Mouse (Mus musculus) stomach, embryonic 15.5 days (tissue): ENCODE results near the gene Cln6. TPM values are rescaled to one million over a fixed set of nuclear protein-coding genes. Genes with fewer than 3 reads are reported as not detected.
"Not testable (repeated sequence)": the region's sequence is repeated elsewhere in the genome, so short reads cannot be mapped to it uniquely, and the experiment has no call there.

Source experiments
- ATAC-seq: fragments of 200-750 bp; cut with Nextera tagmentation; 2 replicates; pipeline ENCODE4 v1.8.0; 2017; ENCODE audit warnings: low read depth, moderate number of reproducible peaks, moderate TSS enrichment; ENCODE audit not compliant: insufficient read depth, low FRiP score
- H3K27ac ChIP-seq: fragments of 300-500 bp; sonication (generic); 2 replicates; pipeline ENCODE4 v1.5.1; 2015; ENCODE audit warnings: mild to moderate bottlenecking, inconsistent platforms
- H3K27me3 ChIP-seq: fragments of 300-500 bp; sonication (generic); replicated peaks from 2 replicates; pipeline ENCODE4 v1.6.1; 2015; ENCODE audit warnings: inconsistent platforms
- H3K36me3 ChIP-seq: fragments of 300-500 bp; sonication (generic); 2 replicates; pipeline ENCODE4 v1.6.1; 2015; ENCODE audit warnings: inconsistent platforms
- H3K4me1 ChIP-seq: fragments of 300-500 bp; sonication (generic); 2 replicates; pipeline ENCODE4 v1.6.1; 2015; ENCODE audit warnings: inconsistent platforms
- H3K4me2 ChIP-seq: fragments of 300-500 bp; sonication (generic); 2 replicates; pipeline ENCODE4 v1.6.1; 2015; ENCODE audit warnings: mild to moderate bottlenecking, inconsistent platforms
- H3K4me3 ChIP-seq: fragments of 300-500 bp; sonication (generic); replicated peaks from 2 replicates; pipeline ENCODE4 v1.5.1; 2015; ENCODE audit warnings: inconsistent platforms
- H3K9ac ChIP-seq: fragments of 300-500 bp; sonication (generic); 2 replicates; pipeline ENCODE4 v1.6.1; 2015; ENCODE audit warnings: inconsistent platforms
- H3K9me3 ChIP-seq: fragments of 300-500 bp; sonication (generic); 2 replicates; pipeline ENCODE4 v1.6.1; 2016; ENCODE audit warnings: inconsistent platforms
- WGBS: fragments of 180-500 bp; shearing (Covaris S2); methylation state at CpG from one replicate; pipeline ENCODE4 v1.1.7; 2015; 5-methylcytosine and 5-hydroxymethylcytosine counted together
- polyA plus RNA-seq: library from polyadenylated mRNA; unstranded; fragments of >200 nt; fragmentation: Nextera tagmentation; extraction: Ambion mirVana; gene quantifications from 2 replicates; pipeline ENCODE4 v1.2.1, GENCODE M21; 2015

Cln6 gene
- polyA plus RNA-seq, 1 experiment from 2014 or later, result 22.3 TPM

DNA sequence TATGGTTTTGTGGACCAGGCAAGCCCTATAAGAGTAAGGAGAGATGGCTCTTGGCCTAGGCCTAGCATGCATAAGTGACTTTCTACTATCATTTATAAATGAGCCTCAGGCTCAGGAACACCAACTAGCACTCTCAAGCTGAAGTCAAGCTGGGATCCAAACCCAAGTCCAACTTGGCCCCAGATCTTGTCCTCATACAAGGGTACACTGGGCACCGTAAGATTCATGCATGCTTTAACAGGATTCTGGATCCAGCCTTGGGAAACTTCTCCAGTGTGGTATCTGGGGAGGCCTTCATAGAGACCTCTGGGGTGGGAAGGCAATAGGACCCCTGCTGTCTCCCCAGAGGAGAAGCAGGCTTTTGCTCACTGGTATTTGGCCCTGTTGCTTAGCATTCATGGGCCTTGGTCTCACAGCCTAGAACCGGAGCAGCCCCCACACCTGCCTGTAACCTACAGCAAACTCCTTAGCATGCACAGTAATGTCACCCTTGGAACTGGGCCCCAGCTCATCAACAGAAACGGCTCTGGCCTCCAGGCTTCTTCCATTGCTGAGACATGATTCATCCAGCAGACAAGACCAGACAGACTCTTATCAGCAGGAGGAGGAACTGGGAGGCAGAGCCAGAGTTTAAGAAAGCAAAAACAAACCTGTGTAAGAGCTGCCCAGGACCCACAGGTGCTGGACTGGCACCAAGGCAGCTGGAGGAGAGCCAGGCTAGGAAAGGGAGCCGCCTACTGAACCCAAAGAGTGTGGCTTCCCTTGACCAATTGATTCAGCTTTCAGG lies 20.6 kb upstream of the Cln6 start:
- 67% methylated on average over 4 of the region's 4 CpGs for WGBS
- peak; percentile 43; the same call in 1 of the 2 replicates for ATAC-seq

GRCm38 (mm10) chr9:62819494-62819893 lies 19.1 kb upstream of the Cln6 start:
- no peaks in the 10 kb centered on the region for H3K9me3 ChIP-seq
- no peak overlapping the region for H3K4me2 ChIP-seq
- no peaks in the 10 kb centered on the region for H3K27me3 ChIP-seq
- no peak overlapping the region for H3K9ac ChIP-seq
- no peak overlapping the region for H3K4me3 ChIP-seq
- no peak for ATAC-seq
- H3K36me3 ChIP-seq, result no peaks in the 10 kb centered on the region
- no peak overlapping the region for H3K27ac ChIP-seq
- WGBS, result 66% methylated on average over 3 of the region's 3 CpGs
- no peaks in the 10 kb centered on the region; the same call in 1 of the 2 replicates for H3K4me1 ChIP-seq

More for the DNA sequence above, 20.6 kb upstream of the Cln6 start:
- no peaks in the 10 kb centered on the region; the same call in 1 of the 2 replicates for H3K4me1 ChIP-seq
- H3K9ac ChIP-seq, result no peak overlapping the region
- H3K9me3 ChIP-seq, result no peaks in the 10 kb centered on the region
- H3K4me3 ChIP-seq, result no peak overlapping the region
- H3K36me3 ChIP-seq, result no peaks in the 10 kb centered on the region
- no peaks in the 10 kb centered on the region for H3K27me3 ChIP-seq
- no peak overlapping the region for H3K4me2 ChIP-seq
- peak overlapping the region; percentile 63 for H3K27ac ChIP-seq

DNA sequence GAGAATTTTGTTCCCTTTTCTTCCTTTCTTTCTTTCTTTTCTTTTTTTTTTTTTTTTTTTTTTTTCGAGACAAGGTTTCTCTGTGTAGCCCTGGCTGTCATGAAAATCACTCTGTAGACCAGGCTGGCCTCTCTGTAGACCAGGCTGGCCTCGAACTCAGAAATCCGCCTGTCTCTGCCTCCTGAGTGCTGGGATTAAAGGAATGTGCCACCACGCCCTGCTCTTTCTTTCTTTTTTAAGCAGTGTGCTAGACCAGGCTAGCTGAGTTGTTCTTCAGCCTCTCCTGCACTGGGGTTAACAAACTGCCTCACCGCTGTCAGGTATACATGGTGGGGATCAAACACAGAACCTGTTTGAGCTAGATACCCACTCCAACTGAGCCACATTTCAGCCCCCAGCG lies 18.7 kb upstream of the Cln6 start:
- WGBS, result 86% methylated on average over 6 of the region's 6 CpGs

DNA sequence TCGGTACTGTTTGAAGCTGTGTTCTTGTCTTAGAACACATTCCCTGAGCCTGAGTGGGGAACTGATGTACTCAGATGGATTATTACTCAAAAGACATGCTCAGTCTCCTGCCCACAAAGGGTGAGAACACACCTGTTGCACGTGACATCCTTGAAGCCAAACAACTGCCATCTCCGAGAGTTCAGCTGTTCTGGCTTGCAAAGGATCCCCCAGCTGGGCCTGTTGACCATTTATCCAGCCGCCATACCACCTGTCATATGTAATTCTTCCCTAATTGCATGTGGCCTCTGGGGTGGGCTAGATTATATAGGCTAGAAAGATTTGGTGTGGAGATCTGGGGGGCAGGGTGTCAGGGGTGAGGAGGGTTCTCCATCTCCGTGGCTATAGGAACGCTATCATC lies 17.8 kb upstream of the Cln6 start:
- Histone ChIP-seq H3K4me3 (no peak overlapping the region), H3K27ac (no peak overlapping the region), H3K9ac (no peak overlapping the region), H3K4me2 (no peak overlapping the region), H3K9me3 (no peaks in the 10 kb centered on the region), H3K4me1 (peaks cover 3% of the 10 kb centered on the region; the same call in 1 of the 2 replicates), H3K36me3 (no peaks in the 10 kb centered on the region), H3K27me3 (no peaks in the 10 kb centered on the region)
- 72% methylated on average over 6 of the region's 6 CpGs for WGBS
- no peak for ATAC-seq

More for the DNA sequence above, 18.7 kb upstream of the Cln6 start:
- not testable (repeated sequence) for H3K4me2 ChIP-seq, H3K9ac ChIP-seq, H3K36me3 ChIP-seq, H3K27ac ChIP-seq, H3K27me3 ChIP-seq, H3K9me3 ChIP-seq, H3K4me3 ChIP-seq, ATAC-seq, H3K4me1 ChIP-seq

GRCm38 (mm10) chr9:62821811-62822210 lies 16.8 kb upstream of the Cln6 start:
- no peaks in the 10 kb centered on the region for H3K36me3 ChIP-seq
- no peak for ATAC-seq
- 93% methylated on average over 7 of the region's 7 CpGs for WGBS
- no peaks in the 10 kb centered on the region for H3K27me3 ChIP-seq
- no peak overlapping the region for H3K4me3 ChIP-seq
- H3K9ac ChIP-seq, result no peak overlapping the region
- H3K27ac ChIP-seq, result no peak overlapping the region
- H3K4me1 ChIP-seq, result peaks cover 6% of the 10 kb centered on the region; the same call in 1 of the 2 replicates
- H3K9me3 ChIP-seq, result no peaks in the 10 kb centered on the region
- H3K4me2 ChIP-seq, result no peak overlapping the region

- no peak overlapping the region for H3K4me3 ChIP-seq
- H3K9ac ChIP-seq, result no peak overlapping the region
- no peaks in the 10 kb centered on the region for H3K9me3 ChIP-seq
- no peaks in the 10 kb centered on the region for H3K27me3 ChIP-seq
- H3K27ac ChIP-seq, result peak overlapping the region; percentile 40
- no peak overlapping the region for H3K4me2 ChIP-seq
- no peaks in the 10 kb centered on the region for H3K36me3 ChIP-seq
- peaks cover 9% of the 10 kb centered on the region; the same call in 1 of the 2 replicates for H3K4me1 ChIP-seq
- 13% methylated on average over 9 of the region's 9 CpGs for WGBS
- ATAC-seq, result no peak
Observed at GRCm38 (mm10) chr9:62825791-62826393, 12.7 kb upstream of the Cln6 start.

- H3K4me2 ChIP-seq, result no peak overlapping the region
- no peak overlapping the region for H3K9ac ChIP-seq
- H3K36me3 ChIP-seq, result no peaks in the 10 kb centered on the region
- H3K4me3 ChIP-seq, result no peak overlapping the region
- ATAC-seq, result no peak
- peaks cover 9% of the 10 kb centered on the region; the same call in 1 of the 2 replicates for H3K4me1 ChIP-seq
- peak overlapping the region; percentile 40 for H3K27ac ChIP-seq
- 22% methylated on average over 7 of the region's 7 CpGs for WGBS
- no peaks in the 10 kb centered on the region for H3K27me3 ChIP-seq
- no peaks in the 10 kb centered on the region for H3K9me3 ChIP-seq
Observed at GRCm38 (mm10) chr9:62826456-62826855, 12.1 kb upstream of the Cln6 start.

GRCm38 (mm10) chr9:62827939-62828652 lies 10.5 kb upstream of the Cln6 start:
- peak overlapping the region; percentile 77 for H3K27ac ChIP-seq
- H3K4me3 ChIP-seq, result peak overlapping the region; percentile 23
- peak overlapping the region; percentile 56 for H3K4me2 ChIP-seq
- H3K27me3 ChIP-seq, result no peaks in the 10 kb centered on the region
- peaks cover 9% of the 10 kb centered on the region; the same call in 1 of the 2 replicates for H3K4me1 ChIP-seq
- no peak overlapping the region for H3K9ac ChIP-seq
- 0 out of 2 replicates have a peak, but pooled peaks have one; percentile 3 for ATAC-seq
- no peaks in the 10 kb centered on the region for H3K36me3 ChIP-seq
- WGBS, result 6% methylated on average over 24 of the region's 24 CpGs
- no peaks in the 10 kb centered on the region for H3K9me3 ChIP-seq

DNA sequence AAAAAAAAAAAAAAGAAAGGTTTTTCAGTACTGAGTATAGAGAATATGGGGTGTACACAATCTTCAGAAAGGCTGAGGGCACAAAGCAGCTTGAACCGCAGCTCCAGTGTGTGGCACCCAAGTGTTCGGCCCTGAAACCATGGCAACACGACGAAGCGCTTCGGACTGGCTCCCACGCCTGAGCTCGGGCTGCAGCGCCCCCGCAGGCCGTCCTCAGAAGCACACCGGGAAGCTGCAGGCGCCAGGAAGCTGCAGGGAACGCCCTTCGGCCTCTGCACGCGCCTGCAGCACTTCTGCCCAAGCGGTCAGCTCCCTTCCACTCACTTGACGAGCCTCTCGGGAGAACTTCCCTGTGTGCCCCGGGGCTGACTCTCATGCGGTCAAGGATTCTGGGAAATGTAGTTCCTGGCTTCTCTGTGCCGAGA lies 9.9 kb upstream of the Cln6 start:
- peaks cover 9% of the 10 kb centered on the region; the same call in 1 of the 2 replicates for H3K4me1 ChIP-seq
- H3K27me3 ChIP-seq, result no peaks in the 10 kb centered on the region
- WGBS, result under 1% methylated on average over 23 of the region's 23 CpGs
- no peak overlapping the region for H3K9ac ChIP-seq
- H3K9me3 ChIP-seq, result no peaks in the 10 kb centered on the region
- peak; percentile 94 for ATAC-seq
- peak overlapping the region; percentile 23 for H3K4me3 ChIP-seq
- H3K36me3 ChIP-seq, result no peaks in the 10 kb centered on the region
- H3K27ac ChIP-seq, result peak overlapping the region; percentile 77
- peak overlapping the region; percentile 56 for H3K4me2 ChIP-seq

DNA sequence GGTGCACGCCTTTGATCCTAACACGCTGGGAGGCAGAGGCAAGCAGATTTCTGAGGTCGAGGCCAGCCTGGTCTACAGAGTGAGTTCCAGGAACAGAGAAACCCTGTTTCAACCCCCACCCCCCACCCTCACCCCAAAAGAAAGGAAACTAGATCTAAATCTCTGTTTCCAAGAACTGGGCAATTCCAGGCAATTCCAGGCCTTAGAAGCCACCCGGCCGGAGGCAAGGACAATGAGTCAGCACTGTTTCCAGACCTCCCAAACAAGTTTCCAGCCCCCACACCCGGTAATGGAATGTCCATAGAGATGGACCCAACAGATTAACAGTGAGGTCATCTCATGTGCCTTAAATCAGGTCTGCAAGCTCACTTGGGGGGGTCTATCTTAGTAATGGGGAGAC lies 8.7 kb upstream of the Cln6 start:
- Histone ChIP-seq H3K27me3 (no peaks in the 10 kb centered on the region), H3K27ac (no peak overlapping the region), H3K36me3 (no peaks in the 10 kb centered on the region), H3K4me3 (no peak overlapping the region), H3K9me3 (no peaks in the 10 kb centered on the region), H3K4me2 (no peak overlapping the region), H3K9ac (no peak overlapping the region), H3K4me1 (peaks cover 9% of the 10 kb centered on the region; the same call in 1 of the 2 replicates)
- 72% methylated on average over 6 of the region's 6 CpGs for WGBS
- no peak for ATAC-seq

GRCm38 (mm10) chr9:62834906-62835305 lies 3.7 kb upstream of the Cln6 start:
- ATAC-seq, result no peak
- Histone ChIP-seq H3K4me1 (peaks cover 14% of the 10 kb centered on the region), H3K9me3 (no peaks in the 10 kb centered on the region), H3K27me3 (no peaks in the 10 kb centered on the region), H3K36me3 (no peaks in the 10 kb centered on the region), H3K4me3 (no peak overlapping the region), H3K9ac (no peak overlapping the region), H3K4me2 (no peak overlapping the region), H3K27ac (no peak overlapping the region)
- 51% methylated on average over 5 of the region's 5 CpGs for WGBS
